Mouse (Mus musculus): Measurements from ENCODE around the gene Tomm40l.

DNA sequence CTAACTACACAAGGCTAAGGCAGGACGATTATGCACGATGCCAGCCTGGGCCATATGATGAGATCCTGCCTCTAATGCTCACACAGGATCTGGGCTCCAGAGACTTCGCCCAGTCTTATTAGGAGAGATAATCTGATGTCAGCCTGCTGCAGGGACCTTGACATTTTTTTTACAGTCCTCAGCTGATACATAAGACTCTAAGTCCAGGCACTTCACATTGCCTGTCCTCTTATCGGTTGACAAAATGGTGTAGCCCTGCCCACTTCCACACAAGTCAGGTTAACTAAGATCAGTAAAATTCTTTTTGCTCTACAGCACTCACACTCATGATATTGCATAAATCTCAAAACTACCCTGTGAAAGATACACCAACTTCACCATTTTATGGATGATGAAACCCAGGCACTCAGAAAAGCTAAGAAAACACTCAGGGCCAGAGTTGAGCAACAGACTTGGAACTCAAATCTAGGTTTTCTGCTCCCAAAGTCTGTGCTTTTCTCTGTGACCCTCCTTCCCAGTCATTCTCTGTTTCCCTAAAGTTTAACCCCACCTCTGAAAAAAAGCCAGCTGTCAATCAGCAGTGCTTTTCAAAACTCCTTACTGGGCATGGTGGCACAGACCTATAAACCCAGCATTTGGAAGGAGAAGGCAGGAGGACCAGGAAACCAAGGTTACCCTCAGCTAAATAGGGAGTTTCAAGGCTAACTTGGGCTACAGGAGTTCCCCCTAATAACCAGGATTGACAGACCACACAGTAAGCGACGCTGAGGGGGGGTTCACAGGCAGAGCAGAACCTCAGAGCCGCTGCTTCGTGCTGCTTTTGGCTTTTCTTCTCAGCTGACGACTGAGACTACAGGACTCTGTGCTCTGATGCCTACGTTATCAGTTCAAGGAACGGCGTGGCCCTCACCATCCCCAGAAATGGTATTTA, 10.8 kb upstream of the Tomm40l start:
- no peak for TF ChIP-seq CTCF (IDR thresholded peaks at IDR 0.05; ENCODE audit: control insufficient read depth, insufficient read depth, insufficient replicate concordance, low read depth, low read length)
- TF ChIP-seq POLR2A (IDR thresholded peaks at IDR 0.05; ENCODE audit: control insufficient read depth, low read depth, low read length): no peak
